Mouse (Mus musculus) testis, adult 2 months (tissue): ENCODE results near the gene Plcb4.

Source experiments
- CTCF ChIP-seq: fragments of 200-500 bp; IDR thresholded peaks from 2 replicates; pipeline ENCODE4 v1.5.1; 2012; ENCODE audit warnings: low read depth, mild to moderate bottlenecking, inconsistent platforms, low read length, moderate library complexity; ENCODE audit not compliant: control insufficient read depth, insufficient read depth, insufficient replicate concordance
- POLR2A ChIP-seq: fragments of 200-500 bp; IDR thresholded peaks from 2 replicates; pipeline ENCODE4 v1.6.1; 2012; ENCODE audit warnings: low read depth, mild to moderate bottlenecking, inconsistent platforms, low read length, moderate library complexity; ENCODE audit not compliant: control insufficient read depth

- TF ChIP-seq CTCF (no peak), POLR2A (no peak)
These were observed 177.6 kb downstream of the Plcb4 start for GRCm38 (mm10) chr2:135836426-135836825.
